Mouse (Mus musculus) ES-Bruce4 (cell line): ENCODE measurements around the gene Rbfox3. TPM values are rescaled to one million over a fixed set of nuclear protein-coding genes. Genes with fewer than 3 reads are reported as not detected.

Source experiments
- H3K27ac ChIP-seq: 2 replicates; pipeline ENCODE4 v1.5.1; 2012; ENCODE audit warnings: low read length, inconsistent platforms; ENCODE audit not compliant: insufficient read depth
- H3K27me3 ChIP-seq: 2 replicates; pipeline ENCODE4 v1.6.1; 2012; ENCODE audit warnings: mild to moderate bottlenecking, low read length, inconsistent platforms; ENCODE audit not compliant: control insufficient read depth, poor library complexity, insufficient read depth, severe bottlenecking
- H3K36me3 ChIP-seq: 2 replicates; pipeline ENCODE4 v1.6.1; 2012; ENCODE audit warnings: inconsistent platforms, mild to moderate bottlenecking, low read length, moderate library complexity; ENCODE audit not compliant: control insufficient read depth, poor library complexity, insufficient read depth, severe bottlenecking
- H3K4me1 ChIP-seq: one replicate; pipeline ENCODE4 v1.8.1; 2011; ENCODE audit warnings: low read length; ENCODE audit not compliant: control insufficient read depth, insufficient read depth
- H3K4me3 ChIP-seq: 2 replicates; pipeline ENCODE4 v1.5.1; 2011; ENCODE audit warnings: low read depth, mild to moderate bottlenecking, low read length
- H3K9ac ChIP-seq: 2 replicates; pipeline ENCODE4 v1.6.1; 2012; ENCODE audit warnings: low read depth, mild to moderate bottlenecking, inconsistent platforms; ENCODE audit not compliant: poor library complexity, severe bottlenecking
- H3K9me3 ChIP-seq: replicated peaks from 2 replicates; pipeline ENCODE4 v1.6.1; 2012; ENCODE audit warnings: mild to moderate bottlenecking, low read length, inconsistent platforms; ENCODE audit not compliant: control insufficient read depth, poor library complexity, insufficient read depth, severe bottlenecking
- CTCF ChIP-seq: IDR thresholded peaks from one replicate; pipeline ENCODE4 v1.8.1; 2011; ENCODE audit warnings: low read depth, low read length
- EP300 ChIP-seq: IDR thresholded peaks from 2 replicates; pipeline ENCODE4 v1.6.1; 2011; ENCODE audit warnings: low read depth, low read length; ENCODE audit not compliant: insufficient read depth
- POLR2A ChIP-seq: IDR thresholded peaks from one replicate; pipeline ENCODE4 v1.8.1; 2011; ENCODE audit warnings: low read length; ENCODE audit not compliant: insufficient read depth
- polyA plus RNA-seq: library from polyadenylated mRNA; stranded (reverse); fragments of >200 nt; gene quantifications from 2 replicates; pipeline ENCODE4 v1.2.4, GENCODE M21; 2011; ENCODE audit warnings: low read depth; ENCODE audit not compliant: missing spikeins, insufficient read depth, insufficient read length

Rbfox3 gene
- polyA plus RNA-seq, 1 experiment, result 0.85 TPM

- Histone ChIP-seq H3K36me3 (no peaks in the 10 kb centered on the region), H3K27me3 (no peaks in the 10 kb centered on the region), H3K27ac (no peak overlapping the region), H3K4me3 (no peak overlapping the region), H3K9me3 (no peaks in the 10 kb centered on the region), H3K9ac (no peak overlapping the region), H3K4me1 (peaks cover 2% of the 10 kb centered on the region)
- TF ChIP-seq EP300 (no peak), POLR2A (no peak), CTCF (no peak)
Measured at GRCm38 (mm10) chr11:118607927-118608326, 303.5 kb downstream of the Rbfox3 start.

GRCm38 (mm10) chr11:118605570-118605969 lies 305.8 kb downstream of the Rbfox3 start:
- TF ChIP-seq EP300, result no peak
- TF ChIP-seq POLR2A, result no peak
- no peak for TF ChIP-seq CTCF

GRCm38 (mm10) chr11:118604206-118604605 lies 307.2 kb downstream of the Rbfox3 start:
- H3K4me3 ChIP-seq, result no peak overlapping the region
- H3K9me3 ChIP-seq, result no peaks in the 10 kb centered on the region
- no peak overlapping the region for H3K9ac ChIP-seq
- no peaks in the 10 kb centered on the region for H3K4me1 ChIP-seq
- H3K36me3 ChIP-seq, result no peaks in the 10 kb centered on the region
- H3K27ac ChIP-seq, result no peak overlapping the region
- no peaks in the 10 kb centered on the region for H3K27me3 ChIP-seq
- no peak for TF ChIP-seq EP300
- TF ChIP-seq CTCF, result no peak
- no peak for TF ChIP-seq POLR2A

More at GRCm38 (mm10) chr11:118605570-118605969, 305.8 kb downstream of the Rbfox3 start:
- Histone ChIP-seq H3K4me3 (no peak overlapping the region), H3K27ac (no peak overlapping the region), H3K27me3 (no peaks in the 10 kb centered on the region), H3K9ac (no peak overlapping the region), H3K9me3 (no peaks in the 10 kb centered on the region), H3K4me1 (peaks cover under 1% of the 10 kb centered on the region), H3K36me3 (no peaks in the 10 kb centered on the region)

GRCm38 (mm10) chr11:118603126-118603525 lies 308.3 kb downstream of the Rbfox3 start:
- Histone ChIP-seq H3K36me3 (no peaks in the 10 kb centered on the region), H3K27me3 (no peaks in the 10 kb centered on the region), H3K4me3 (0 out of 2 replicates have a peak overlapping the region, but pooled peaks have one; percentile 5)

GRCm38 (mm10) chr11:118601484-118601883 lies 309.9 kb downstream of the Rbfox3 start:
- Histone ChIP-seq H3K27me3 (no peaks in the 10 kb centered on the region), H3K36me3 (no peaks in the 10 kb centered on the region), H3K9me3 (no peaks in the 10 kb centered on the region), H3K27ac (no peak overlapping the region), H3K9ac (no peak overlapping the region), H3K4me1 (no peaks in the 10 kb centered on the region), H3K4me3 (no peak overlapping the region)
- TF ChIP-seq CTCF, result no peak
- no peak for TF ChIP-seq POLR2A
- TF ChIP-seq EP300, result no peak

More at GRCm38 (mm10) chr11:118603126-118603525, 308.3 kb downstream of the Rbfox3 start:
- Histone ChIP-seq H3K27ac (no peak overlapping the region), H3K4me1 (no peaks in the 10 kb centered on the region), H3K9me3 (no peaks in the 10 kb centered on the region), H3K9ac (no peak overlapping the region)
- TF ChIP-seq EP300 (peak; percentile 67; the same call in 1 of the 2 replicates), CTCF (no peak)

- H3K27me3 ChIP-seq, result no peaks in the 10 kb centered on the region
- no peaks in the 10 kb centered on the region for H3K9me3 ChIP-seq
- H3K4me3 ChIP-seq, result no peak overlapping the region
- no peaks in the 10 kb centered on the region for H3K36me3 ChIP-seq
- H3K4me1 ChIP-seq, result no peaks in the 10 kb centered on the region
- TF ChIP-seq EP300 (peak; percentile 24; the same call in 1 of the 2 replicates), CTCF (no peak), POLR2A (no peak)
- no peak overlapping the region for H3K9ac ChIP-seq
- H3K27ac ChIP-seq, result no peak overlapping the region
Measured at GRCm38 (mm10) chr11:118600168-118600567, 311.2 kb downstream of the Rbfox3 start.
